Mouse (Mus musculus) thymus, postnatal 0 days (tissue): ENCODE measurements around the gene Pias4. TPM values are rescaled to one million over a fixed set of nuclear protein-coding genes. Genes with fewer than 3 reads are reported as not detected.
"Not testable (repeated sequence)": the region's sequence is repeated elsewhere in the genome, so short reads cannot be mapped to it uniquely, and the experiment has no call there.

ENCODE experiments used
- DNase-seq: peaks from one replicate; pipeline ENCODE4 v3.0.0-alpha.2; 2015; ENCODE audit warnings: low spot score
- polyA plus RNA-seq: library from polyadenylated mRNA; unstranded; fragments of >200 nt; fragmentation: Nextera tagmentation; extraction: Ambion mirVana; gene quantifications from 2 replicates; pipeline ENCODE4 v1.2.1, GENCODE M21; 2015

Gene Pias4
- polyA plus RNA-seq, 1 experiment from 2014 or later = 39.0 TPM

GRCm38 (mm10) chr10:81191342-81191982, 23.7 kb upstream of the Pias4 start:
- no peak for DNase-seq

DNA sequence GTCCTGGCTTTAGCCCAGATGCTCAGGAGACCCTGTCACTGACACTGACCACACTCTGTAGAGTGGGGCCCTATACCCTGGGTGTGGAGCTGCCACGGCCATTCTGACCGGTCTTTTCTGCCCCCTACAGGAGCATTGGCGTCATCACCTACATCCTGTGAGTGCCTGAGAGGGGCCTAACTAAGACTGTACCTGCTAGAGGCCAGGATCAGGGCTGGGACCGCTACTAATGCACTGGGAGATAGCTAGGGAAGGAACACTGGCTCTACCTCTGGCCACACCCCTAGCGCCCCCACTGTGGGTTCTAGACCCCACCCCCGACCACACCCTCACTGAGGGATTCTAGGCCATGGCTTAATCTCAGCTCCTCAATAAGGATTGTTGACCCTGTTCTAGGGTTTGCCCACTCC, 23.2 kb upstream of the Pias4 start:
- no peak for DNase-seq

GRCm38 (mm10) chr10:81190236-81190911, 22.7 kb upstream of the Pias4 start:
- DNase-seq = peak; percentile 40

GRCm38 (mm10) chr10:81189821-81190220, 22.1 kb upstream of the Pias4 start:
- no peak for DNase-seq

GRCm38 (mm10) chr10:81187161-81187560, 19.4 kb upstream of the Pias4 start:
- no peak for DNase-seq

- DNase-seq = no peak
These were observed 17.0 kb upstream of the Pias4 start for GRCm38 (mm10) chr10:81184765-81185164.

- no peak for DNase-seq
These were observed 16.1 kb upstream of the Pias4 start, which contains the start of gene 4930442H23Rik for GRCm38 (mm10) chr10:81183805-81184204. TSS of gene 4930442H23Rik (minus strand) at chr10:81183849.

DNA sequence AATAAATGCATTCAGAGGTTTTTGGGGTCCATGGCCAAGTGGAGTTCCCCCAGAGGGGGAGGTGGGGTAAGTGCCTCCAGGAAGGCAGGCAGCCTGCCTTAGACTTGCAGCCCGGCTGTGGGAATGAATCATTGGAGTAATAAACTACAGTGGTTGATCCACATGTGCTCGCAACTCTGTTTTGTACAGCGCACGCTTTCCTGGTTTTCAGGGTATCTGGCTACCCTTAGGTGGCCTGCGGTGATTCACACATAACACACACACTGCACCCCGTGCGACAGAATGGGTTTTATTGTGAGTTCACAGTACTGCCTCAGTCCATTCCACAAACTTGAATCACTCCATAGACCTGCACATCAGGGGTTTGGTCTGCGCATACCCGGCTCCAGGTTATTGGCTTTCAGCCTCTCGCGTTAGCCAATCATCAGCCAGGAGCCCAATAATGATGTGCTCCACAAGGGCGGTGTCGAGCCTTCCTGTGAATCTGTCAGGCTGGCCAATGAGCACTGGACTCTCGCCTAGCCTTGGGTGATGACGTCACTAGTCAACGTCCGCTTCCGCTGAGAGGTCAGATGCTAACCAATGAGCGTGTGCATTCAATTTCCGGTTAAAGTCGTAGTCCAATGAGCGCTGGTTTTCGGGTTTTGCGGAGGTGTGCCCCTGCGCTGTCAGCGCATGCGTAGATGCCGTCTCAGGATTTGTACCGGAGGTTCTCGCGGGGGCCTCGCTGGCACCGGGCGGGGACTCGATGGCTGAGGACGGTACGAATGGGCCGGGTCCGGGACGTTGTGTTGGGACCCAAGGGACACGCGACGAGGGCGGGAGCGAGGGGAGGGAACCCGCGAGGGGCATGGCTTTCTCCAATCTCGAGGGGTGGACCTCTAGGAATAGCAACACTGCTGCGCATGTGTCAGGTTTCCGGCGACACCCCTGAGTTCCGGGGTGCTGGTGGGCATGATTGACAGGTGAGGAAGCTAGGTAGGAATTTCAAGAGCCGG, 14.9 kb upstream of the Pias4 start, which contains the start of gene Dapk3:
TSS of gene Dapk3 (plus strand) at position 670 of the 998 bp plus-strand sequence.
- DNase-seq = peak; percentile 99

DNA sequence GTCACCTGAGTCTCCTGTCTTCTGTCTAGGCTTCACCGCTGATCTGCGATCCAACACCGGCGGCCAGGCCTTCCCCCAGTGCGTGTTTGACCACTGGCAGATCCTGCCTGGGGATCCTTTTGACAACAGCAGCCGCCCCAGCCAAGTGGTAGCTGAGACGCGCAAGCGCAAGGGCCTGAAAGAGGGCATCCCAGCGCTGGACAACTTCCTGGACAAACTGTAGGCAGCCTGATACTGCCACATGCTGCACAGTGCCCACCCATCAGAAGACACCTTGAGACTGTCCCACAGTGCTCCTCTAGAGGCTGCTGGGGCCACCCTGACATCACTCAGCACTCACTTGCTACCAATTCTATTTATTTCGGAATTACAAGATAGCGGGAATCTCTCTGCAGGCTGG, 14.1 kb upstream of the Pias4 start:
- DNase-seq = not testable (repeated sequence)

- no peak for DNase-seq
These were observed 13.2 kb upstream of the Pias4 start for GRCm38 (mm10) chr10:81180946-81181345.

DNA sequence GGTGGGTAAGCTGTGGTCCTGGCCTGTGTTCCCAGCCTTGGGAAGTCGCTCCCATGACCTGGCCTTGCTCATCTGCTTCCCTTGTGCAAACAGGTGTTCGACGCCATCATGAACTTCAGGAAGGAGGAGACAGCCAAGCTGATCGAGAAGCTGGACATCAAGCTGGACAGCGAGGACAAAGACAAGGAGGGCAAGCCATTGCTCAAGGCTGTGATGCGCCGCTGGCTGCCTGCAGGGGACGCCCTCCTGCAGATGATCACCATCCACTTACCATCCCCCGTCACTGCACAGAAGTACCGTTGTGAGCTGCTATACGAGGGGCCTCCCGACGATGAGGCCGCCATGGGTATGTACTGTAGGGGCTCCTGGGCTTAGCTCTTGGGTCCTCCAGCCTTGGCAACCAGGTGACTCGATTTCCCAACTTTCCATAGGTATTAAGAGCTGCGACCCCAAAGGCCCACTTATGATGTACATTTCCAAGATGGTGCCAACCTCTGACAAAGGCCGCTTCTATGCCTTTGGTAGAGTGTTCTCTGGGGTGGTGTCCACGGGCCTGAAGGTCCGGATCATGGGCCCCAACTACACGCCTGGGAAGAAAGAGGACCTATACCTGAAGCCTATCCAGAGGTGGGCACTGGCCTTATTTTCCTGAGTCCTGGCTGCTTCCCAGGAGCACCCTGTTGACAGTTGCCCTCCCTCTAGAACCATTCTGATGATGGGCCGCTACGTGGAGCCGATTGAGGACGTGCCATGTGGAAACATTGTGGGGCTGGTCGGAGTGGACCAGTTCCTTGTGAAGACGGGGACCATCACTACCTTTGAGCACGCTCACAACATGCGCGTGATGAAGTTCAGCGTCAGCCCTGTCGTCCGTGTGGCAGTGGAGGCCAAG, 12.0 kb upstream of the Pias4 start:
- DNase-seq = no peak

- no peak for DNase-seq
These were observed 11.2 kb upstream of the Pias4 start for GRCm38 (mm10) chr10:81178927-81179326.

DNA sequence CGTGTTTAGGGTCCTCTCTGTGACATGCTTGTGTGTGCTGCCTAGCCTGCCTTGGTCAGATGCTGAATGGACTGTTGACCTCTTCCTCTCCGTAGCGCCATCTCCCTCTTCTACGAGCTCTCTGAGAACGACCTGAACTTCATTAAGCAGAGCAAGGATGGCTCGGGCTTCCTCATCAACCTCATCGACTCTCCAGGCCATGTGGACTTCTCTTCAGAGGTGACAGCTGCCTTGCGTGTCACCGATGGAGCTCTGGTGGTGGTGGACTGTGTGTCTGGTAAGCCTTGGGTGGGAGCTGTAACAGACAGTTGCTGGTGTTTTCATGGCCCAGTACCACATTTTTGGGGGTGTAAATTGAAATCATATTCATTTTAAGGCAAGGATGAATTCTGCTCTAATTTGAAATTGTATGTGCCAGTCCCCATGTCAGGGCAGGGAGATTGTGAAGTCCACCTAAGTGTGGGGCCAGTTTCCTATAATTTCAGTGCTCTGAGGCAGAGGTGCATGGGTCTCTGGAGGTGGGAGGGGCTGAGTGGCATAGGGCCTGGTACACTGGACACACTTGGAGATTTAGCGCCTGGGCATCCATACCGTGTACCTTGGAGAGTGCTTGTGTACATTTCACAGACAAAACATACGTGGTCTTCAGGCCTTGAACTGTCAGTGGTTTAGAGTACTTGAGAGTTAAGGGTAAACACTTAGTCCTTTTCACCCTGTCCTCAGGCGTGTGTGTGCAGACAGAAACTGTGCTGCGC, 10.4 kb upstream of the Pias4 start:
- DNase-seq = no peak

DNA sequence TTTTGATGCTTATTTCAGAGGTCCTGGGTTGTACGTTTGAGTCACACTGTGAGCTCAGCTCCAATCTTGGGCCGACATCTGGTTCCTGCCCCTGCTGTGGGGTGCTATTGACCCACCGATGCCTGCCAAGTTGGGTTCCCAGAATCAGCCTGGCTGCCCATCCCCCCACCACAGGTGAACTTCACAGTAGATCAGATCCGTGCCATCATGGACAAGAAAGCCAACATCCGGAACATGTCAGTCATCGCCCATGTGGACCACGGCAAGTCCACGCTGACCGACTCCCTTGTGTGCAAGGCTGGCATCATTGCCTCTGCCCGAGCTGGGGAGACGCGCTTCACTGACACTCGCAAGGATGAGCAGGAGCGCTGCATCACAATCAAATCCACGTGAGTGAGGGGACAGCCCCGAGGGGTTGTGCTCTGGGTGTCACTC, 9.8 kb upstream of the Pias4 start:
- no peak for DNase-seq

DNA sequence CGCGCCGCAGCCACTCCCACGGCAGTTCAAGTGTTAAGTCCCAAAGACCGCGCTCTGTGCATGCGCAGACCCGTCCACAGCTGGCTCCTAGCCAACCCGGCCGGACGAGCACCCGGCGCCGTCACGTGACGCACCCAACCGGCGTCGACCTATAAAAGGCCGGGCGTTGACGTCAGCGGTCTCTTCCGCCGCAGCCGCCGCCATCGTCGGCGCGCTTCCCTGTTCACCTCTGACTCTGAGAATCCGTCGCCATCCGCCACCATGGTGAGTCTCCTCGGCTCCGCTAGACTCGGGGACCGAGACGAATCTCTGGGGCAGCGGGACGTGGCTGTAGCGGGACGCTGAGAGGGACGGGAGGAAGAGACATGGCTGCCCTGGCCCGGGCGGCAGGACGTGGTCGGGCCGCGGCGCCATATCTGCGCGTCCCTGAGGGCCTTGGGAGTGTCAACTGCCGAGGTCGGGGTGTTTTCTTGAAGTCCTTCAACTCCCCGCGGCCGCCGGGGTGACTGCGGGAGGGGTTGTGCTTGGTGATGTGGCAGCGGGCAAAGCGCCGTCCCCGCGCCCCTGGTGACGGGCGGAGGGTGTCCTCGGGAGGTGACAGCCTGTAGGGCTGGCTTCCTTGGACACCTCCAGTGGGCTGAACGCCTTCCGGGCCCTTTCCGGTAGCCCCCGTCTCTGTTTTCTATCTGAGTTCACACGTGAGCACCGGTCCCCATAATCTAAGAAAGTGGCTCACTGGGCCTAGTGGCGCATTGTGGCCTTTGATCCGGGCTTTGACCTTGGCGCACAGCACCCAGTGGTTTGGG, 8.9 kb upstream of the Pias4 start, which contains the start of gene Eef2:
TSS of gene Eef2 (plus strand) at position 166 of the 806 bp plus-strand sequence.
- peak; percentile 98 for DNase-seq

GRCm38 (mm10) chr10:81175936-81176465, 8.3 kb upstream of the Pias4 start:
- DNase-seq = no peak

DNA sequence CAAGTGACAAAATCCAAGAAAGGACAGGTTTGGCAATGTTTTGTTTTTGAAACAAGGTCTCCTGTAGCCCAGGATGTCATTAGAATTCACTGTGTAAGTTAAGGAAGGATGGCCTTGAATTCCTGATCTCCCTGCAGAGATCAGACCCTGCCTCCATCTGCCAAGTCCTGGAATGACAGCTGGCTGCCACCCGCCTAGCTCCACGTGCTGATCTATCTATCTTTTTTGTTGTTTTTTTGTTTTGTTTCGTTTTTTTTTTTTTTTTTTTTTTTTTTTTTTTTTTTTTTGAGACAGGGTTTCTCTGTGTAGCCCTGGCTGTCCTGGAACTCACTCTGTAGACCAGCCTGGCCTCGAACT, 7.6 kb upstream of the Pias4 start:
- not testable (repeated sequence) for DNase-seq

- peak; percentile 90 for DNase-seq
These were observed 7.1 kb upstream of the Pias4 start for GRCm38 (mm10) chr10:81174617-81175344.
